Mouse (Mus musculus) thymus, adult 2 months (tissue): Measurements from ENCODE around the gene Uggt1.

Source experiments
- CTCF ChIP-seq: fragments of 200-500 bp; IDR thresholded peaks from 2 replicates; pipeline ENCODE4 v1.5.1; 2012; ENCODE audit warnings: mild to moderate bottlenecking, control low read depth, low read length, moderate library complexity, borderline replicate concordance; ENCODE audit not compliant: control insufficient read depth, poor library complexity, insufficient read depth; ENCODE audit errors: extremely low read depth
- POLR2A ChIP-seq: fragments of 200-500 bp; IDR thresholded peaks from 2 replicates; pipeline ENCODE4 v1.6.1; 2012; ENCODE audit warnings: mild to moderate bottlenecking, low read length, control low read depth, moderate library complexity; ENCODE audit not compliant: control insufficient read depth, poor library complexity, insufficient read depth; ENCODE audit errors: extremely low read depth

GRCm38 (mm10) chr1:36173461-36173860 lies 71.1 kb downstream of the Uggt1 start:
- TF ChIP-seq CTCF = no peak
- no peak for TF ChIP-seq POLR2A
